Mouse (Mus musculus) gastrocnemius, adult 2 months (tissue): ENCODE results near the gene Fbxo41. TPM values are rescaled to one million over a fixed set of nuclear protein-coding genes. Genes with fewer than 3 reads are reported as not detected.

Experiments used
- DNase-seq: peaks from one replicate; pipeline ENCODE4 v3.0.0; 2022
- H3K27ac ChIP-seq: fragments of 200-600 bp; 2 replicates; pipeline ENCODE4 v1.8.1; 2022; ENCODE audit warnings: mild to moderate bottlenecking
- H3K4me3 ChIP-seq: fragments of 200-600 bp; 2 replicates; pipeline ENCODE4 v1.8.1; 2022; ENCODE audit warnings: mild to moderate bottlenecking, moderate library complexity
- CTCF ChIP-seq: fragments of 200-600 bp; IDR thresholded peaks from 2 replicates; pipeline ENCODE4 v1.8.1; 2022; ENCODE audit warnings: antibody characterized with exemption, mild to moderate bottlenecking, moderate library complexity
- intact Hi-C: fragments of 180-260 bp; cut with DNase I; formaldehyde crosslinking; loops from one replicate; pipeline ENCODE4 v1.15.1; 2025
- total RNA-seq, 2 experiments: library from RNA; stranded (reverse); gene quantifications; 2 replicates each; pipeline ENCODE4 v1.2.3; 2021

Gene Fbxo41
- total RNA-seq, 2 experiments from 2014 or later = 0.03 TPM; not detected in 1

GRCm38 (mm10) chr6:85483843-85484721, 18.7 kb downstream of the Fbxo41 start:
- TF ChIP-seq CTCF = no peak
- DNase-seq = no peak
- intact Hi-C loops = no loop called here
- Histone ChIP-seq H3K27ac (no peak overlapping the region), H3K4me3 (no peak overlapping the region)

GRCm38 (mm10) chr6:85480685-85481084, 22.1 kb downstream of the Fbxo41 start:
- Histone ChIP-seq H3K4me3 (no peak overlapping the region), H3K27ac (no peak overlapping the region)
- no peak for TF ChIP-seq CTCF
- intact Hi-C loops = no loop called here
- no peak for DNase-seq

GRCm38 (mm10) chr6:85479979-85480378, 22.8 kb downstream of the Fbxo41 start:
- intact Hi-C loops = no loop called here
- H3K4me3 ChIP-seq = no peak overlapping the region
- DNase-seq = no peak
- H3K27ac ChIP-seq = no peak overlapping the region
- TF ChIP-seq CTCF = no peak

GRCm38 (mm10) chr6:85478416-85478815, 24.4 kb downstream of the Fbxo41 start:
- intact Hi-C loops = no loop called here
- TF ChIP-seq CTCF = no peak
- H3K4me3 ChIP-seq = no peak overlapping the region
- H3K27ac ChIP-seq = no peak overlapping the region
- no peak for DNase-seq

- no peak overlapping the region for H3K27ac ChIP-seq
- intact Hi-C loops = no loop called here
- DNase-seq = no peak
- H3K4me3 ChIP-seq = no peak overlapping the region
- peak; percentile 46 for TF ChIP-seq CTCF
Measured at GRCm38 (mm10) chr6:85477366-85477917, 25.4 kb downstream of the Fbxo41 start.

- Histone ChIP-seq H3K27ac (no peak overlapping the region), H3K4me3 (no peak overlapping the region)
- DNase-seq = no peak
- no peak for TF ChIP-seq CTCF
- intact Hi-C loops = no loop called here
Measured at GRCm38 (mm10) chr6:85475581-85475980, 27.2 kb downstream of the Fbxo41 start.

GRCm38 (mm10) chr6:85472542-85472941, 30.3 kb downstream of the Fbxo41 start:
- TF ChIP-seq CTCF = no peak
- Histone ChIP-seq H3K4me3 (no peak overlapping the region), H3K27ac (no peak overlapping the region)
- intact Hi-C loops = no loop called here
- no peak for DNase-seq

- H3K27ac ChIP-seq = no peak overlapping the region
- intact Hi-C loops = no loop called here
Measured at GRCm38 (mm10) chr6:85471962-85472361, 30.8 kb downstream of the Fbxo41 start.

GRCm38 (mm10) chr6:85469660-85470430, 32.9 kb downstream of the Fbxo41 start:
- intact Hi-C loops = no loop called here
- no peak overlapping the region for H3K4me3 ChIP-seq
- H3K27ac ChIP-seq = no peak overlapping the region
- no peak for TF ChIP-seq CTCF
- no peak for DNase-seq

More at GRCm38 (mm10) chr6:85471962-85472361, 30.8 kb downstream of the Fbxo41 start:
- no peak for TF ChIP-seq CTCF
- DNase-seq = no peak
- no peak overlapping the region for H3K4me3 ChIP-seq

- intact Hi-C loops = no loop called here
- H3K4me3 ChIP-seq = no peak overlapping the region
Measured at GRCm38 (mm10) chr6:85465381-85465780, 37.4 kb downstream of the Fbxo41 start.

GRCm38 (mm10) chr6:85459621-85460020, 43.2 kb downstream of the Fbxo41 start:
- no peak overlapping the region for H3K27ac ChIP-seq
- no peak for DNase-seq
- intact Hi-C loops = no loop called here
- no peak for TF ChIP-seq CTCF
- no peak overlapping the region for H3K4me3 ChIP-seq

More at GRCm38 (mm10) chr6:85465381-85465780, 37.4 kb downstream of the Fbxo41 start:
- H3K27ac ChIP-seq = no peak overlapping the region
- no peak for DNase-seq
- peak; percentile 21; the same call in 1 of the 2 replicates for TF ChIP-seq CTCF

- H3K4me3 ChIP-seq = peak overlapping the region; percentile 73
- peak overlapping the region; percentile 98 for H3K27ac ChIP-seq
- no peak for DNase-seq
- TF ChIP-seq CTCF = no peak
- intact Hi-C loops = loop anchor here (5.0 kb wide), 1 partner anchor 509 kb away; the partner anchor contains the start of gene Dusp11
Measured at GRCm38 (mm10) chr6:85452816-85453215, 50.0 kb downstream of the Fbxo41 start.

GRCm38 (mm10) chr6:85452411-85452665, 50.5 kb downstream of the Fbxo41 start:
- intact Hi-C loops = loop anchor here (5.0 kb wide), 1 partner anchor 510 kb away; the partner anchor contains the start of gene Dusp11
- no peak for DNase-seq
- Histone ChIP-seq H3K4me3 (peak overlapping the region; percentile 73), H3K27ac (peak overlapping the region; percentile 98)
- TF ChIP-seq CTCF = no peak
